Mouse (Mus musculus) lung, postnatal 0 days (tissue): ENCODE data around the gene Gdf1. TPM values are rescaled to one million over a fixed set of nuclear protein-coding genes. Genes with fewer than 3 reads are reported as not detected.

Experiments used
- ATAC-seq: fragments of 200-750 bp; cut with Nextera tagmentation; 2 replicates; pipeline ENCODE4 v1.8.0; 2017; ENCODE audit warnings: moderate library complexity
- DNase-seq: peaks from one replicate; pipeline ENCODE4 v3.0.0-alpha.2; 2016; ENCODE audit warnings: low spot score
- H3K27ac ChIP-seq: fragments of 300-500 bp; sonication (generic); 2 replicates; pipeline ENCODE4 v1.5.1; 2014; ENCODE audit warnings: antibody characterized with exemption, mild to moderate bottlenecking, low read length, mixed read lengths
- H3K27me3 ChIP-seq: fragments of 300-500 bp; sonication (generic); replicated peaks from 2 replicates; pipeline ENCODE4 v1.6.1; 2014; ENCODE audit warnings: low read length, mixed read lengths; ENCODE audit not compliant: insufficient read depth
- H3K36me3 ChIP-seq: fragments of 300-500 bp; sonication (generic); 2 replicates; pipeline ENCODE4 v1.6.1; 2014; ENCODE audit warnings: low read length, mixed read lengths; ENCODE audit not compliant: insufficient read depth
- H3K4me1 ChIP-seq: fragments of 300-500 bp; sonication (generic); 2 replicates; pipeline ENCODE4 v1.6.1; 2014; ENCODE audit warnings: antibody characterized with exemption, low read depth, low read length, mixed read lengths; ENCODE audit not compliant: insufficient read depth
- H3K4me2 ChIP-seq: fragments of 300-500 bp; sonication (generic); replicated peaks from 2 replicates; pipeline ENCODE4 v1.6.1; 2014; ENCODE audit warnings: low read depth, mild to moderate bottlenecking, low read length, moderate library complexity, mixed read lengths
- H3K4me3 ChIP-seq: fragments of 300-500 bp; sonication (generic); 2 replicates; pipeline ENCODE4 v1.5.1; 2014; ENCODE audit warnings: low read depth, low read length
- H3K9ac ChIP-seq: fragments of 300-500 bp; sonication (generic); replicated peaks from 2 replicates; pipeline ENCODE4 v1.6.1; 2014; ENCODE audit warnings: low read depth, mild to moderate bottlenecking
- H3K9me3 ChIP-seq: fragments of 300-500 bp; sonication (generic); 2 replicates; pipeline ENCODE4 v1.6.1; 2016; ENCODE audit warnings: low read length, mixed read lengths
- CTCF ChIP-seq: IDR thresholded peaks from 2 replicates; pipeline ENCODE4 v1.5.1; 2016; ENCODE audit warnings: antibody characterized with exemption, mild to moderate bottlenecking
- EP300 ChIP-seq: IDR thresholded peaks from 2 replicates; pipeline ENCODE4 v1.6.1; 2016; ENCODE audit warnings: antibody characterized with exemption, mild to moderate bottlenecking, control low read depth
- WGBS: fragments of 180-500 bp; shearing (Covaris S2); extraction: QIAGEN DNeasy Blood & Tissue Kit; methylation state at CpG from one replicate; pipeline ENCODE4 v1.1.7; 2014; 5-methylcytosine and 5-hydroxymethylcytosine counted together
- polyA plus RNA-seq: library from polyadenylated mRNA; unstranded; fragments of >200 nt; fragmentation: Nextera tagmentation; extraction: Ambion mirVana; gene quantifications from 2 replicates; pipeline ENCODE4 v1.2.1, GENCODE M21; 2015

The Gdf1 gene
- polyA plus RNA-seq, 1 experiment from 2014 or later = 0.33 TPM

DNA sequence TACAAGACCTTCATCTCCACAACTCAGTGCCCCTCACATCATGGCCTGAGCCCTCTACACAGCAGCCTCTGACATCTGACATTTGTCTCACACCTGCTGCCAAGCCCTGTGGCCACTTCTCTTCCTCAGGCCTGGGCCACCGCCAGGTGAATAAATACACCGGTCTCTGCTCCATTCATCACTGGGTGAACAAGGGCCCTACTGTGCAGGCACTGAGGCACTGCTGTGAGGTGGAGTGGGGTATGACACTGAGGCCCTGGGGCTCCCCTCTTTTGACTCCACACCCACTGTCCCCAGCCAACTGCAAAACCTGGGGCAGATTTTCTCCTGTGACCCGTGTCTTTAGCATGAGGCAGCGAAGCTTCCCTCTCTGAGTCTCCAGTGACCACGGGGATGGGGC is 37.0 kb downstream of the Gdf1 start:
- ATAC-seq (peak; percentile 49; the same call in 1 of the 2 replicates), DNase-seq (no peak)
- Histone ChIP-seq H3K27me3 (no peaks in the 10 kb centered on the region), H3K4me1 (no peaks in the 10 kb centered on the region), H3K9ac (no peak overlapping the region), H3K4me2 (no peak overlapping the region), H3K27ac (no peak overlapping the region), H3K4me3 (no peak overlapping the region), H3K9me3 (no peaks in the 10 kb centered on the region), H3K36me3 (no peaks in the 10 kb centered on the region)
- no peak for TF ChIP-seq EP300
- no peak for TF ChIP-seq CTCF
- WGBS = 51% methylated on average over 5 of the region's 5 CpGs

DNA sequence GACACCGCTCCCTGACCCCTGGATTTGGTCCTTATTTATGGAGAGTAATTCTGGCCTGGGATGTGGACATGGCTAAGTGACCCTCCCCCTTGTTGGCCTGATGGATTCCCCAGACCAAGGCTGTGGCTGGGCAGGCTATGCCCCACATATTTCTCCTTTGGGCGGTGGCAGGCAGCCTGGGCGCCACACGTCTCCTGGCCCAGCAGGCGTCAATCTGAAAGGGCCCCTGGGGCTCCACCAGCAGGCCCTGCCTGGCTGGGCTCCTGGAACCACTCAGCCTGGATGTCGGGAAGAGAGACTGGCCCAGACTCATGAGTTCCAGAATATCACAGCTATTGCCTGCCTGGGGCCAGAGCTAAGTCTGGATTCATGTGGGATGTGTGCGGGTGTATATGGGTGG is 40.9 kb downstream of the Gdf1 start:
- no peaks in the 10 kb centered on the region for H3K9me3 ChIP-seq
- WGBS = 83% methylated on average over 7 of the region's 7 CpGs
- H3K27me3 ChIP-seq = peaks cover 29% of the 10 kb centered on the region
- H3K36me3 ChIP-seq = no peaks in the 10 kb centered on the region
- H3K9ac ChIP-seq = no peak overlapping the region
- no peak overlapping the region for H3K4me3 ChIP-seq
- H3K27ac ChIP-seq = no peak overlapping the region
- no peak overlapping the region for H3K4me2 ChIP-seq
- no peak for ATAC-seq
- TF ChIP-seq EP300 = no peak
- no peak for TF ChIP-seq CTCF
- DNase-seq = no peak
- H3K4me1 ChIP-seq = peaks cover 7% of the 10 kb centered on the region; the same call in 1 of the 2 replicates

DNA sequence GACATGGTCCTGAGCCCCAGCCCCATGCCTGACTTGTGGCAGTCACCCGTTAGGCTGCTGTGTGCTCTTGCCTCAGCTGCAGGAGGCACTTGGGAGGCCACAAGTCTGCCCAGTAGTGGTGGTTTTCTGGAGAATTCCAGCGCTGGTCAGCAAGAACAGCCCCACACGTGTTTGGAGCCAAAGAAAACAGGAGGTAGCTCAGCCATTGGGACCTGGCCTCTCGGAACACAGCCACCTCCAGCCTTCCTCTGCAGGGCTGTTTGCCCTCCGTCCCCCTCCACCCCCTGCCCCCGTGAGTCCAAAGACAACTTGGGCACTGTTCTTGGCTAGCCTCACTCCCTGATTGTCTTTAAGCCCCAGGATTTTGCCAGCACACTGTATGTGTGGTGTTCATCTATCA is 42.3 kb downstream of the Gdf1 start:
- 30% methylated on average over 6 of the region's 6 CpGs for WGBS
- no peak overlapping the region for H3K27ac ChIP-seq
- ATAC-seq (no peak), DNase-seq (no peak)
- no peak overlapping the region for H3K9ac ChIP-seq
- peaks cover 9% of the 10 kb centered on the region; the same call in 1 of the 2 replicates for H3K4me1 ChIP-seq
- H3K4me2 ChIP-seq = no peak overlapping the region
- H3K27me3 ChIP-seq = peaks cover 44% of the 10 kb centered on the region
- TF ChIP-seq CTCF (no peak), EP300 (no peak)
- no peak overlapping the region for H3K4me3 ChIP-seq
- no peaks in the 10 kb centered on the region for H3K36me3 ChIP-seq
- H3K9me3 ChIP-seq = no peaks in the 10 kb centered on the region

DNA sequence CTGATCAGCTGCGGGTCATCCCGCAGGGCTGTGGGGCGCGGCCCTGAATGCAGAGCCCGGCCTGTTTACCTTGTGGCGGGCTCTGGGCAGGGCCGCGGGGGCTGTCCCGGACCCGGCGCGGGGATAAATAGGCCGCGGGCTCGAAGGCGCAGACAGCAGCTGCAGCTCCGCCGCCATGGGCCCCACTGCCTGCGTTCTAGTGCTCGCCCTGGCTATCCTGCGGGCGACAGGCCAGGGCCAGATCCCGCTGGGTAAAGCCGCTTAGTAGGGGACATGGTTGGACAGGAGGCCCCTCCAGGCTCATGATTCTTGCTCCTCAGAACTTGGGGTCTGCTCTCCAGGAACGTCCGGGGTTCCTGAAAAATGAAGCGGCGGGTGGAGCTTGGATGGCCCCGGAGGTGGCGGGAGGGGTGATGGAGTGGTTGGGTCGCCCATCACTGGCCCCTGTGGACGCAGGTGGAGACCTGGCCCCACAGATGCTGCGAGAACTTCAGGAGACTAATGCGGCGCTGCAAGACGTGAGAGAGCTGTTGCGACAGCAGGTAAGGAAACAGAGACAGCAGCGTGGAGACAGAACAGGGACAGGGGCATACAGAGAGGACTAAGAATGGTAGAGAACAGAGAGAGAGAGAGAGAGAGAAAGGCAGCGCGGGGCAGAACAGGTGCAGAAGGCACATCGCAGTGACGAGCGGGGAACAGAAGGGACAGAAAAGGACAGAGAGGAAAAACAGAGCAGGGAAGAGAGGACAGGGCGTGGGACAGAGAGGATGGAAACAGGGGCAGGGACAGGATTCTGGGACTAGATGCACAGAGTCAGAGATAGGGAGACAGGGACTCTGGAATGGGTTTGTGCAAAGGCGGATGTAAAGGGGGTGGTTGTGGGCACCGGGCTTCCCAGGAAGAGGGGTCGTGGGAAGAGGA is 44.0 kb downstream of the Gdf1 start, which contains the start of gene Comp:
Comp (plus strand) TSS at position 162 of the 921 bp plus-strand sequence.
- Histone ChIP-seq H3K36me3 (no peaks in the 10 kb centered on the region), H3K27me3 (peaks cover 54% of the 10 kb centered on the region), H3K4me1 (peaks cover 9% of the 10 kb centered on the region; the same call in 1 of the 2 replicates), H3K4me2 (peak within 1 kb of the TSS; percentile 44), H3K27ac (no peak within 1 kb of the TSS), H3K4me3 (peak within 1 kb of the TSS; percentile 27), H3K9ac (no peak within 1 kb of the TSS), H3K9me3 (no peaks in the 10 kb centered on the region)
- TF ChIP-seq CTCF (no peak), EP300 (no peak)
- no peak for ATAC-seq
- no peak for DNase-seq
- 4% methylated on average over 47 of the region's 47 CpGs for WGBS

DNA sequence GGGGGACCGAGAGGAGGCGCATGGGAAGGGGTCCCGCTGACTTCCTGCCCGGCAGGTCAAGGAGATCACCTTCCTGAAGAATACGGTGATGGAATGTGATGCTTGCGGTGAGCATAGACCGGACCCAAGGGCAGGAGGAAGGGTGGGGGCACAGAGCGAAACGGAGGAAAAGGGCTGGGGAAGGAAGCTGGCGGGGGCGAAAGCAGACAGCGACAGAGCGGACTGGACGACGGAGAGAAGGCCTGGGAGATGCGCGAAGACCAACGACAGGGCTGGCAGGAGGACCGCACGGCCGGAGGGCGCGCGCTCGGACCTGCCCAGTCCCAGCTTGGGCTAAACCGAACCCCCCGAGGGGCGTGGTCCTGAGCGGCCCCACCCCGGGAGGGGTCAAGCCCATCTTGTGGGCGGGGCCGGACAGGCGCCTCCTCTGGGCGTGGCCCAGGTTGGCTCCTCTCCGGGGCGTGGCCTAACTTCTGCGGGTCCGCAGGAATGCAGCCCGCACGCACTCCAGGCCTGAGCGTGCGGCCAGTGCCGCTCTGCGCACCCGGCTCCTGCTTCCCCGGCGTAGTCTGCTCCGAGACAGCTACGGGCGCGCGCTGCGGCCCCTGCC is 44.8 kb downstream of the Gdf1 start:
- Histone ChIP-seq H3K27ac (no peak overlapping the region), H3K9ac (no peak overlapping the region), H3K9me3 (no peaks in the 10 kb centered on the region), H3K4me1 (peaks cover 9% of the 10 kb centered on the region; the same call in 1 of the 2 replicates), H3K4me2 (peak overlapping the region; percentile 44), H3K36me3 (no peaks in the 10 kb centered on the region), H3K27me3 (peaks cover 54% of the 10 kb centered on the region), H3K4me3 (peak overlapping the region; percentile 27)
- TF ChIP-seq EP300 = no peak
- TF ChIP-seq CTCF = no peak
- under 1% methylated on average over 36 of the region's 53 CpGs for WGBS
- DNase-seq (peak; percentile 80), ATAC-seq (peak; percentile 84)

DNA sequence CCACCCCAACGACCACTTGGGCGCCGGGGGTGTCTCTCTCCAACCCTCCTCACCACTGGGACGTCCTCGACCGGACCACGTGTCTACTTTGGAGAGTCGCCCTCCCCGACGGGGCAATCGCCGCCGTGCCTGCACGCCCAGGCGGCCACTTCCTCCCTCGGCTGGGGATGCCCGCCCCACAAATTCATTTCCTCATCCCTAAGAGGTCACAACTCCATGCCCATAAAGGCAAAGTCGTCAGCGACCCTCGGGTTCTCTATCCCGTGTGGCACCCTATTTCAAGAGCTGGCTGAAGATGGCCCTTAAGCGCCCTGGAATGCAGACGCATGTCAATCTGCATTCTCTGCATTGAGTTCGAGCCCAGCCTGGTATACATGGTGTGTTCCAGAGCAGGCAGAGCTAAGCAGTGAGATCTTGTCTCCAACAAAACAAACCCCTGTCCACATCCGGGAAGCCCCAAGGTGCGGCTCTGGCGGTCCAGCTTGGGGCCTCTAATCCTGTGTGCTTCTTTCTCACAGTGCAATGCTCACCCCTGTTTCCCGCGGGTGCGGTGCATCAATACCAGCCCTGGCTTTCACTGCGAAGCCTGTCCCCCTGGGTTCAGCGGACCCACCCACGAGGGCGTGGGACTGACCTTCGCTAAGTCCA is 45.7 kb downstream of the Gdf1 start:
- no peak overlapping the region for H3K27ac ChIP-seq
- no peak overlapping the region for H3K4me2 ChIP-seq
- H3K36me3 ChIP-seq = no peaks in the 10 kb centered on the region
- no peak for DNase-seq
- ATAC-seq = peak; percentile 14
- TF ChIP-seq EP300 = no peak
- no peak for TF ChIP-seq CTCF
- peaks cover 54% of the 10 kb centered on the region for H3K27me3 ChIP-seq
- H3K9ac ChIP-seq = no peak overlapping the region
- peak overlapping the region; percentile 27; the same call in 1 of the 2 replicates for H3K4me3 ChIP-seq
- H3K4me1 ChIP-seq = peaks cover 9% of the 10 kb centered on the region; the same call in 1 of the 2 replicates
- no peaks in the 10 kb centered on the region for H3K9me3 ChIP-seq
- WGBS = 6% methylated on average over 35 of the region's 35 CpGs
